8 mouse cellular contexts compared by ENCODE assay signal in genomic region chr7:131409321-131409987, GRCm38 (mm10). TPM values are rescaled to one million over a fixed set of nuclear protein-coding genes. Genes with fewer than 3 reads are reported as not detected.
DNase-seq lines count a peak whose midpoint lies in the region; ATAC-seq and TF ChIP-seq lines count a peak whose summit lies in the region.

No protein-coding gene starts in this region.

- no peaks in the 10 kb centered on the region for H3K27me3 ChIP-seq in G1E (ENCODE audit: insufficient read depth, low read length)
- H3K27me3 ChIP-seq in intestine, embryonic 15.5 days (replicated peaks): no peaks in the 10 kb centered on the region

- peak overlapping the region; percentile 96 for H3K9ac ChIP-seq in intestine, embryonic 15.5 days

- peak overlapping the region; percentile 37; the same call in 1 of the 2 replicates for H3K27ac ChIP-seq in intestine, embryonic 15.5 days

- H3K36me3 ChIP-seq in G1E (replicated peaks): peaks cover 13% of the 10 kb centered on the region
- no peaks in the 10 kb centered on the region for H3K36me3 ChIP-seq in intestine, embryonic 15.5 days

- peak overlapping the region; percentile 90 for H3K4me3 ChIP-seq in G1E (ENCODE audit: low read depth, low read length)
- H3K4me3 ChIP-seq in intestine, embryonic 15.5 days (replicated peaks): peak overlapping the region; percentile 96

- DNase-seq in frontal cortex, adult 2 months (ENCODE audit: extremely low spot score in 1 of 2, low spot score in 1 of 2): no peak
- no peak for DNase-seq in G1E (ENCODE audit: low spot score)
- peak; percentile 59 for DNase-seq in mesoderm, embryonic 11.5 days (ENCODE audit: low read depth, low spot score)
- DNase-seq in urinary bladder, postnatal 25 days (ENCODE audit: low spot score): no peak
- no peak for DNase-seq in thymus, postnatal 25 days

- peak overlapping the region; percentile 79 for H3K4me2 ChIP-seq in intestine, embryonic 15.5 days (replicated peaks)

- H3K4me1 ChIP-seq in G1E (ENCODE audit: insufficient read depth, low read depth, low read length): peaks cover 27% of the 10 kb centered on the region
- H3K4me1 ChIP-seq in intestine, embryonic 15.5 days (replicated peaks): peaks cover 6% of the 10 kb centered on the region; the same call in 1 of the 2 replicates

- WGBS in intestine, embryonic 15.5 days: 5% methylated on average over 16 of the region's 16 CpGs

- TF ChIP-seq CTCF in G1E (IDR thresholded peaks at IDR 0.05; ENCODE audit: low read depth, low read length): no peak

- ATAC-seq in frontal cortex, adult (ENCODE audit: low TSS enrichment): peak; percentile 18; the same call in 1 of the 2 replicates
- no peak for ATAC-seq in G1E (ENCODE audit: extremely low read depth, insufficient number of reproducible peaks, low FRiP score, poor library complexity, severe bottlenecking)
- peak; percentile 48 for ATAC-seq in erythroblast, adult 5-6 weeks (replicated peaks; ENCODE audit: low FRiP score, poor library complexity, severe bottlenecking)
- no peak for ATAC-seq in intestine, embryonic 15.5 days

- H3K9me3 ChIP-seq in G1E (replicated peaks): no peaks in the 10 kb centered on the region
- H3K9me3 ChIP-seq in intestine, embryonic 15.5 days: no peaks in the 10 kb centered on the region

RNA-seq across cellular contexts. Expression of gene Ikzf5, which starts 0.9 kb away (rescaled TPM):
- polyA plus RNA-seq in frontal cortex, adult 2 months (2012; rRNA removed): 15.6 and 18.5 TPM in 2 replicates
- 42.9 and 59.1 TPM in 2 replicates for total RNA-seq in G1E (2014; fragmentation: Nextera tagmentation)
- 20.2 and 24.1 TPM in 2 replicates for total RNA-seq in G1E (2017)
- polyA plus RNA-seq in G1E (2012): 6.6 and 10.1 TPM in 2 replicates
- 29.3 and 48.6 TPM in 2 replicates for total RNA-seq in erythroblast, adult 5-6 weeks (2015; ENCODE audit: low replicate concordance)
- 24.5 and 33.7 TPM in 2 replicates for total RNA-seq in erythroblast, adult 5-6 weeks (2017; ENCODE audit: low replicate concordance)
- 10.0 and 10.8 TPM in 2 replicates for polyA plus RNA-seq in intestine, embryonic 15.5 days (2015; fragmentation: Nextera tagmentation; extraction: Ambion mirVana)

RNA-seq across cellular contexts. Expression of gene Acadsb, which starts 0.9 kb away (rescaled TPM):
- 35.7 and 42.8 TPM in 2 replicates for polyA plus RNA-seq in frontal cortex, adult 2 months (2012; rRNA removed)
- total RNA-seq in G1E (2014; fragmentation: Nextera tagmentation) (22.5 and 35.5 TPM in 2 replicates), G1E (2017) (40.0 and 42.7 TPM in 2 replicates)
- polyA plus RNA-seq in G1E (2012): 2.6 and 2.7 TPM in 2 replicates
- 3.8 and 15.0 TPM in 2 replicates for total RNA-seq in erythroblast, adult 5-6 weeks (2015; ENCODE audit: low replicate concordance)
- total RNA-seq in erythroblast, adult 5-6 weeks (2017; ENCODE audit: low replicate concordance): 13.1 and 19.5 TPM in 2 replicates
- polyA plus RNA-seq in intestine, embryonic 15.5 days (2015; fragmentation: Nextera tagmentation; extraction: Ambion mirVana): 69.0 and 84.8 TPM in 2 replicates

RNA-seq across cellular contexts. Expression of gene Pstk, which starts 38.5 kb away (rescaled TPM):
- polyA plus RNA-seq in frontal cortex, adult 2 months (2012; rRNA removed): 54.4 and 57.6 TPM in 2 replicates
- 34.9 and 42.7 TPM in 2 replicates for total RNA-seq in G1E (2014; fragmentation: Nextera tagmentation)
- 33.9 and 35.4 TPM in 2 replicates for total RNA-seq in G1E (2017)
- 36.3 and 44.1 TPM in 2 replicates for polyA plus RNA-seq in G1E (2012)
- 0.96 and 6.9 TPM in 2 replicates for total RNA-seq in erythroblast, adult 5-6 weeks (2015; ENCODE audit: low replicate concordance)
- 0.51 and 4.2 TPM in 2 replicates for total RNA-seq in erythroblast, adult 5-6 weeks (2017; ENCODE audit: low replicate concordance)
- polyA plus RNA-seq in intestine, embryonic 15.5 days (2015; fragmentation: Nextera tagmentation; extraction: Ambion mirVana): 71.2 and 75.7 TPM in 2 replicates

RNA-seq across cellular contexts. Expression of gene 2310057M21Rik, which starts 46.9 kb away (rescaled TPM):
- 15.3 and 17.2 TPM in 2 replicates for polyA plus RNA-seq in frontal cortex, adult 2 months (2012; rRNA removed)
- total RNA-seq in G1E (2014; fragmentation: Nextera tagmentation): 17.2 and 17.8 TPM in 2 replicates
- 8.0 and 16.0 TPM in 2 replicates for total RNA-seq in G1E (2017)
- 13.0 and 15.2 TPM in 2 replicates for polyA plus RNA-seq in G1E (2012)
- total RNA-seq in erythroblast, adult 5-6 weeks (2015; ENCODE audit: low replicate concordance): 1.9 TPM in 2 replicates
- 2.5 and 2.6 TPM in 2 replicates for total RNA-seq in erythroblast, adult 5-6 weeks (2017; ENCODE audit: low replicate concordance)
- 18.4 and 19.2 TPM in 2 replicates for polyA plus RNA-seq in intestine, embryonic 15.5 days (2015; fragmentation: Nextera tagmentation; extraction: Ambion mirVana)

Comparison
In these comparisons a context has a peak if more than half of its experiments do, and no peak if none do; other contexts are left out.
1. ATAC-seq: peak in frontal cortex, adult (single experiment) and erythroblast, adult 5-6 weeks (single experiment); none in G1E (single experiment) and intestine, embryonic 15.5 days (single experiment).